Mouse (Mus musculus): ENCODE data around the gene Fbxo31. TPM values are rescaled to one million over a fixed set of nuclear protein-coding genes. Genes with fewer than 3 reads are reported as not detected.

Gene Fbxo31
- polyA plus RNA-seq (2015; fragmentation: Nextera tagmentation; extraction: Ambion mirVana): 31.0 and 32.4 TPM in 2 replicates

DNA sequence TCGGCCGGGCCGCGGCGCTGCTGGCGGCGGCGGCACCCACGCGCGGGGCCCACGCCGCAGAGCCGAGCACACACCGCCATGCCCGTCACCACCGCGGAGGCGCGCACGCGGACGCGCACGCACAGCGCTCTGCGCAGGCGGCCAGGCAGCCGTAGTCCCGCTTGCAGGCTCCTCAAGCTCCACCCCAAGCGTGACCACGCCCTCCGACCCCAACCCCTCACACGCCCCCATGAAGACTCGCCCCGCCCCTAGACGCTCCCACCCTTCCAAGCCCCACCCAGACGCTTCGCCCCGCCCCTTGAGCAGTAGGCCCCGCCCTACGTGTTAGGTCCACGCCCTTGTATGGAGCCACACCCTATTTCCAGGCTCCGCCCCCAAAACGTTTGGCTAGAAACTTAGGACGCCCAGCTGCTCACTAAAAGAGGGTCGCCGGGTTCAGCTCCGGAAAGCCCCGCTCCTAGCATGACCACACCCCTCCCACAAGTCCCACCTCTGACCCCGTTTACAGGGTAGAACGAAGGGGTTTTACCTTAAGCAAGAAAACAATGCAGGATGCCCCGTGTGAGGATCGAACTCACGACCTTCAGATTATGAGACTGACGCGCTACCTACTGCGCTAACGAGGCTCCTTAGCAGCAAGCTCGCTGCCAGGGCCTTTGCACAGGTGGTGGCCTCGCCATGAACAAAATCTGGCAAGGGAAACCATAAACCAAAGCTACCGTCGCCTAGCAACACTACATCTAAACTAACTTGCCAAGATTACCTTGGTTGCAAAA is at the start of gene Fbxo31:
Fbxo31 (minus strand) TSS at position 131 of the 776 bp plus-strand sequence.
- Histone ChIP-seq H3K9ac (replicated peaks) (peak within 1 kb of the TSS; percentile 85), H3K4me3 (peak within 1 kb of the TSS; percentile 95), H3K36me3 (no peaks in the 10 kb centered on the region), H3K27ac (replicated peaks) (peak within 1 kb of the TSS; percentile 60), H3K4me1 (peaks cover 31% of the 10 kb centered on the region), H3K9me3 (no peaks in the 10 kb centered on the region), H3K4me2 (replicated peaks) (peak within 1 kb of the TSS; percentile 68), H3K27me3 (no peaks in the 10 kb centered on the region)
- ATAC-seq (replicated peaks): peak; percentile 94
- WGBS: under 1% methylated on average over 60 of the region's 63 CpGs

DNA sequence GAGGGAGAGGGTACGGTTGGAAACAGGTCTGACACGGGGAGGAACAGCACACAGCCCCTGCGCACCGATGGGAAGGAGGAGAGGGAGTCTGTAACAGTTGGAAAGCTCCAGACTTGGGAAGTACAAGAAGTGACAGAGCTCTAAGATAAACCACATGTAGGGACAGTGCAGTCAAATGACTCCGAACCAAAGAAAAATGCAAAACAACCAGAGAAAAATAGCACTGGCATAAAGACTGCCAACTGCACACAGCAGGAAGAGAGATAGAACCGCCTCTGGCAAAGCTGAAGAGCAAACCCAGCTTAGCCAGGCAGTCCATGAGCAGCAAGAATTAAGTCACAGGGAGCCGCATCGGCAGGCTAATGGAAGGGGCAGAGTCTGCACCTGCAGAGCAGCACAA is 44.4 kb upstream of the Fbxo31 start:
- WGBS: 80% methylated on average over 8 of the region's 8 CpGs
- peaks cover 53% of the 10 kb centered on the region for H3K4me1 ChIP-seq
- ATAC-seq (replicated peaks): no peak

GRCm38 (mm10) chr8:121621879-121622278 is 43.3 kb upstream of the Fbxo31 start:
- Histone ChIP-seq H3K4me3 (no peak overlapping the region), H3K27me3 (no peaks in the 10 kb centered on the region), H3K36me3 (peaks cover 18% of the 10 kb centered on the region), H3K4me2 (replicated peaks) (no peak overlapping the region), H3K9me3 (no peaks in the 10 kb centered on the region), H3K9ac (replicated peaks) (no peak overlapping the region), H3K4me1 (peaks cover 53% of the 10 kb centered on the region), H3K27ac (replicated peaks) (peak overlapping the region; percentile 1; the same call in 1 of the 2 replicates)
- no peak for ATAC-seq (replicated peaks)
- WGBS: 70% methylated on average over 1 of the region's 1 CpGs

More for the DNA sequence above, 44.4 kb upstream of the Fbxo31 start:
- Histone ChIP-seq H3K27ac (replicated peaks) (peak overlapping the region; percentile 5; the same call in 1 of the 2 replicates), H3K36me3 (peaks cover 19% of the 10 kb centered on the region), H3K9ac (replicated peaks) (no peak overlapping the region), H3K4me3 (no peak overlapping the region), H3K4me2 (replicated peaks) (no peak overlapping the region), H3K9me3 (no peaks in the 10 kb centered on the region), H3K27me3 (no peaks in the 10 kb centered on the region)

- Histone ChIP-seq H3K9me3 (no peaks in the 10 kb centered on the region), H3K27ac (replicated peaks) (0 out of 2 replicates have a peak overlapping the region, but pooled peaks have one; percentile 16), H3K4me3 (no peak overlapping the region), H3K36me3 (peaks cover 14% of the 10 kb centered on the region; the same call in 1 of the 2 replicates), H3K27me3 (no peaks in the 10 kb centered on the region), H3K4me2 (replicated peaks) (no peak overlapping the region), H3K9ac (replicated peaks) (no peak overlapping the region), H3K4me1 (peaks cover 53% of the 10 kb centered on the region)
- 76% methylated on average over 12 of the region's 12 CpGs for WGBS
- no peak for ATAC-seq (replicated peaks)
These were observed 42.4 kb upstream of the Fbxo31 start for GRCm38 (mm10) chr8:121620801-121621516.

DNA sequence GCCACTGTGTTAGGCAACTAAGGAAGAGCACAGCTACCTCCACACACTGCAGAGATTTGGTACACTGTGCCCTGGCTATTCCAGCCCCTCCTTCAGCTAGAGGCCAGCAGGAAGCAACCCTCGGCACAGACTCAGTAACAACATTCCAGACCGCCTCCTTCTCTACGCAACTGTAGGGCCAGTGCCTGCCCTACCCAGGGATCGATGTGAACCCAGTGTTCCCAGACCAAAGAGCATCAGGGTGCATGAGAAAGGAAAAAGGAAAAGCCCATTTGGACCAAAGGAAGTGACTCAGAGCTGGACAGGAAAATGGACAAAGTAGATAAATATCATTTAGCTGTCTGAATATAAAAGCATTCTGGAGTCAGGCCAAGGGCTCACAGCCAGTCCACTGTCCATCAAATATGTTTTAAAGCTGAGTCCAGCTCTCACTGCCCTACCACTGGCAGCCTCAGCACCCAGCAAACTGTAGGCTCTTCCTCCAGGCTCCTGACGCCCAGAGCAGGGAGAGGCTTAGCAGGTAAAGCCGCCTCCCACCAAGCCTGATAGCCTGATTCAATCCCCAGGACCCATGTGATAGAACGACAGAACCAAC is 40.9 kb upstream of the Fbxo31 start:
- Histone ChIP-seq H3K4me2 (replicated peaks) (no peak overlapping the region), H3K4me3 (no peak overlapping the region), H3K9ac (replicated peaks) (no peak overlapping the region), H3K27me3 (no peaks in the 10 kb centered on the region), H3K4me1 (peaks cover 45% of the 10 kb centered on the region), H3K36me3 (peaks cover 14% of the 10 kb centered on the region; the same call in 1 of the 2 replicates), H3K9me3 (no peaks in the 10 kb centered on the region), H3K27ac (replicated peaks) (0 out of 2 replicates have a peak overlapping the region, but pooled peaks have one; percentile 14)
- ATAC-seq (replicated peaks): no peak
- WGBS: 72% methylated on average over 7 of the region's 7 CpGs

DNA sequence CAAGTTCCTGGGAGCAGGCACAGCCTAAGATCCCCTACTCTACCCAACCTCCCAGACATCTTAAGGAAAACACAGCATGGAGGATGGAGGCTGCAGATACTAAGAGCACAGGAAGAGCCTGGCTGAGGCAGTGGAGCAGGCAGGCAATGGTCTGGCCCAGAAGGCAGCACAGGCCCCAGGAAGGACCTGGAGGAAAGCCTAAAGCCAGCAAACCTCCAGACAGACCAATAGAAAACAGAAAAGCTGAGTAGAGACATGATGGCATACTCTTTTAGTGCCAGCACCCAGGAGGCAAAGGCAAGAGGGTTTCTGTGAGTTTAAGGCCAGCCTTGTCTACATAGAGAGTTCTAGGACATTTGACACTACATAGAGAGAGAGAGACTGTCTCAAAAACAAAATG is 34.8 kb upstream of the Fbxo31 start:
- H3K9ac ChIP-seq (replicated peaks): no peak overlapping the region
- H3K36me3 ChIP-seq: peaks cover 34% of the 10 kb centered on the region
- no peak overlapping the region for H3K27ac ChIP-seq (replicated peaks)
- no peaks in the 10 kb centered on the region for H3K4me1 ChIP-seq
- no peaks in the 10 kb centered on the region for H3K9me3 ChIP-seq
- H3K4me3 ChIP-seq: no peak overlapping the region
- no peak overlapping the region for H3K4me2 ChIP-seq (replicated peaks)
- no peak for ATAC-seq (replicated peaks)
- H3K27me3 ChIP-seq: no peaks in the 10 kb centered on the region

GRCm38 (mm10) chr8:121609916-121610315 is 31.3 kb upstream of the Fbxo31 start:
- Histone ChIP-seq H3K9ac (replicated peaks) (no peak overlapping the region), H3K4me3 (no peak overlapping the region), H3K4me2 (replicated peaks) (no peak overlapping the region), H3K4me1 (no peaks in the 10 kb centered on the region), H3K27ac (replicated peaks) (no peak overlapping the region), H3K27me3 (no peaks in the 10 kb centered on the region), H3K9me3 (no peaks in the 10 kb centered on the region), H3K36me3 (peaks cover 54% of the 10 kb centered on the region)
- 93% methylated on average over 11 of the region's 11 CpGs for WGBS
- no peak for ATAC-seq (replicated peaks)

- H3K9ac ChIP-seq (replicated peaks): no peak overlapping the region
- H3K36me3 ChIP-seq: peaks cover 60% of the 10 kb centered on the region
- H3K27ac ChIP-seq (replicated peaks): no peak overlapping the region
- ATAC-seq (replicated peaks): no peak
- 93% methylated on average over 15 of the region's 15 CpGs for WGBS
- H3K27me3 ChIP-seq: no peaks in the 10 kb centered on the region
- H3K9me3 ChIP-seq: no peaks in the 10 kb centered on the region
- no peak overlapping the region for H3K4me2 ChIP-seq (replicated peaks)
- no peaks in the 10 kb centered on the region for H3K4me1 ChIP-seq
- no peak overlapping the region for H3K4me3 ChIP-seq
These were observed 30.6 kb upstream of the Fbxo31 start for GRCm38 (mm10) chr8:121609251-121609650.

- Histone ChIP-seq H3K27me3 (no peaks in the 10 kb centered on the region), H3K27ac (replicated peaks) (no peak overlapping the region), H3K9ac (replicated peaks) (no peak overlapping the region), H3K36me3 (peaks cover 71% of the 10 kb centered on the region), H3K4me1 (no peaks in the 10 kb centered on the region), H3K9me3 (no peaks in the 10 kb centered on the region), H3K4me2 (replicated peaks) (no peak overlapping the region), H3K4me3 (no peak overlapping the region)
- WGBS: 94% methylated on average over 5 of the region's 5 CpGs
- ATAC-seq (replicated peaks): no peak
These were observed 29.1 kb upstream of the Fbxo31 start for GRCm38 (mm10) chr8:121607661-121608060.

DNA sequence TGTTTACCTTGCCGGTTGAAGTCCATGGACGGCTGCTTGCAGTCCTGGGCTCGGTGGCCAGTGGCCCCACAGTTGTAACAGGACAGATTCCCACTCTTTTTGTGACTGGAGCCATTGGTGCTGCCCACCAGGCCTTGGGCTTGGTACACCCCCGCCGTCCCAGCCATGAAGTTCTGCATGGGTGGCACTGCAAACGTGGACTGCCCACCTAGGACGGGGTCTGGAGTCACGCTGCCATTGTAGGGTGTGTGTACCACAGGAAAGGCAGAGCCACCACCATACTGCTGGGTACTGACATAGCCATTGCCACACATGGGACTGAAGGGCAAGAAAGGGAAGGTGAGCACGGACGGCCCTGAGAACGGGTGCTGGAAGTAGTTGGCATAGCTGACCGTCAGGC is 25.2 kb upstream of the Fbxo31 start:
- ATAC-seq (replicated peaks): no peak
- no peaks in the 10 kb centered on the region for H3K9me3 ChIP-seq
- H3K9ac ChIP-seq (replicated peaks): no peak overlapping the region
- WGBS: 95% methylated on average over 12 of the region's 12 CpGs
- H3K4me2 ChIP-seq (replicated peaks): no peak overlapping the region
- peaks cover 88% of the 10 kb centered on the region for H3K36me3 ChIP-seq
- no peak overlapping the region for H3K4me3 ChIP-seq
- no peaks in the 10 kb centered on the region for H3K4me1 ChIP-seq
- no peaks in the 10 kb centered on the region for H3K27me3 ChIP-seq
- no peak overlapping the region for H3K27ac ChIP-seq (replicated peaks)

GRCm38 (mm10) chr8:121602860-121603259 is 24.3 kb upstream of the Fbxo31 start:
- WGBS: 29% methylated on average over 3 of the region's 3 CpGs
- peaks cover 84% of the 10 kb centered on the region for H3K36me3 ChIP-seq
- 0 out of 2 replicates have a peak, but pooled peaks have one; percentile 29 for ATAC-seq (replicated peaks)

GRCm38 (mm10) chr8:121602411-121602810 is 23.8 kb upstream of the Fbxo31 start:
- no peak for ATAC-seq (replicated peaks)
- H3K4me3 ChIP-seq: no peak overlapping the region
- H3K36me3 ChIP-seq: peaks cover 84% of the 10 kb centered on the region
- H3K27ac ChIP-seq (replicated peaks): no peak overlapping the region
- no peak overlapping the region for H3K4me2 ChIP-seq (replicated peaks)
- H3K9ac ChIP-seq (replicated peaks): no peak overlapping the region
- 93% methylated on average over 12 of the region's 12 CpGs for WGBS
- no peaks in the 10 kb centered on the region for H3K27me3 ChIP-seq
- H3K9me3 ChIP-seq: no peaks in the 10 kb centered on the region
- H3K4me1 ChIP-seq: no peaks in the 10 kb centered on the region

More at GRCm38 (mm10) chr8:121602860-121603259, 24.3 kb upstream of the Fbxo31 start:
- Histone ChIP-seq H3K9me3 (no peaks in the 10 kb centered on the region), H3K27me3 (no peaks in the 10 kb centered on the region), H3K9ac (replicated peaks) (no peak overlapping the region), H3K4me3 (no peak overlapping the region), H3K4me1 (no peaks in the 10 kb centered on the region), H3K4me2 (replicated peaks) (no peak overlapping the region), H3K27ac (replicated peaks) (no peak overlapping the region)

Data from forebrain, embryonic 15.5 days (tissue).